Mouse (Mus musculus) hindbrain, embryonic 12.5 days (tissue): ENCODE results near the gene Vav3. TPM values are rescaled to one million over a fixed set of nuclear protein-coding genes. Genes with fewer than 3 reads are reported as not detected.

ENCODE experiments used
- ATAC-seq: fragments of 200-750 bp; cut with Nextera tagmentation; 2 replicates; pipeline ENCODE4 v1.8.0; 2017; ENCODE audit warnings: moderate TSS enrichment; ENCODE audit not compliant: low FRiP score
- H3K27ac ChIP-seq: fragments of 300-500 bp; sonication (generic); 2 replicates; pipeline ENCODE4 v1.5.1; 2016; ENCODE audit warnings: mild to moderate bottlenecking
- H3K27me3 ChIP-seq: fragments of 300-500 bp; sonication (generic); 2 replicates; pipeline ENCODE4 v1.6.1; 2016; ENCODE audit warnings: mild to moderate bottlenecking
- H3K36me3 ChIP-seq: fragments of 300-500 bp; sonication (generic); 2 replicates; pipeline ENCODE4 v1.6.1; 2016; ENCODE audit warnings: mild to moderate bottlenecking
- H3K4me1 ChIP-seq: fragments of 300-500 bp; sonication (generic); 2 replicates; pipeline ENCODE4 v1.6.1; 2016
- H3K4me2 ChIP-seq: fragments of 300-500 bp; sonication (generic); replicated peaks from 2 replicates; pipeline ENCODE4 v1.6.1; 2016; ENCODE audit warnings: mild to moderate bottlenecking
- H3K4me3 ChIP-seq: fragments of 300-500 bp; sonication (generic); 2 replicates; pipeline ENCODE4 v1.5.1; 2016; ENCODE audit warnings: mild to moderate bottlenecking
- H3K9ac ChIP-seq: fragments of 300-500 bp; sonication (generic); 2 replicates; pipeline ENCODE4 v1.6.1; 2016; ENCODE audit warnings: mild to moderate bottlenecking, moderate library complexity
- H3K9me3 ChIP-seq: fragments of 300-500 bp; sonication (generic); replicated peaks from 2 replicates; pipeline ENCODE4 v1.6.1; 2016; ENCODE audit warnings: mild to moderate bottlenecking
- WGBS: fragments of 180-500 bp; shearing (Covaris S2); methylation state at CpG from one replicate; pipeline ENCODE4 v1.1.7; 2016; 5-methylcytosine and 5-hydroxymethylcytosine counted together
- polyA plus RNA-seq: library from polyadenylated mRNA; unstranded; fragments of >200 nt; fragmentation: Nextera tagmentation; extraction: Ambion mirVana; gene quantifications from 2 replicates; pipeline ENCODE4 v1.2.1, GENCODE M21; 2016

Vav3 gene
- polyA plus RNA-seq, 1 experiment from 2014 or later = 24.0 TPM

GRCm38 (mm10) chr3:109636045-109636444, 295.6 kb downstream of the Vav3 start:
- WGBS = 66% methylated on average over 4 of the region's 4 CpGs
- Histone ChIP-seq H3K4me3 (no peak overlapping the region), H3K4me1 (peaks cover 2% of the 10 kb centered on the region; the same call in 1 of the 2 replicates), H3K9me3 (no peaks in the 10 kb centered on the region), H3K9ac (no peak overlapping the region), H3K27me3 (no peaks in the 10 kb centered on the region), H3K36me3 (no peaks in the 10 kb centered on the region), H3K4me2 (no peak overlapping the region), H3K27ac (no peak overlapping the region)
- no peak for ATAC-seq

- Histone ChIP-seq H3K27ac (no peak overlapping the region), H3K9me3 (no peaks in the 10 kb centered on the region), H3K36me3 (no peaks in the 10 kb centered on the region), H3K4me3 (no peak overlapping the region), H3K4me2 (no peak overlapping the region), H3K4me1 (peaks cover 2% of the 10 kb centered on the region; the same call in 1 of the 2 replicates), H3K9ac (no peak overlapping the region), H3K27me3 (no peaks in the 10 kb centered on the region)
- no peak for ATAC-seq
- 73% methylated on average over 1 of the region's 1 CpGs for WGBS
These were observed 298.9 kb downstream of the Vav3 start for GRCm38 (mm10) chr3:109639386-109639785.

GRCm38 (mm10) chr3:109640796-109641195, 300.3 kb downstream of the Vav3 start:
- no peak overlapping the region for H3K4me3 ChIP-seq
- no peaks in the 10 kb centered on the region for H3K36me3 ChIP-seq
- H3K4me2 ChIP-seq = no peak overlapping the region
- H3K9me3 ChIP-seq = no peaks in the 10 kb centered on the region
- no peak overlapping the region for H3K9ac ChIP-seq
- no peak overlapping the region for H3K27ac ChIP-seq
- H3K4me1 ChIP-seq = peaks cover 2% of the 10 kb centered on the region; the same call in 1 of the 2 replicates
- ATAC-seq = no peak
- 93% methylated on average over 4 of the region's 4 CpGs for WGBS
- no peaks in the 10 kb centered on the region for H3K27me3 ChIP-seq

- Histone ChIP-seq H3K9me3 (no peaks in the 10 kb centered on the region), H3K27ac (no peak overlapping the region), H3K27me3 (no peaks in the 10 kb centered on the region), H3K9ac (no peak overlapping the region), H3K36me3 (no peaks in the 10 kb centered on the region), H3K4me1 (0 out of 2 replicates have a peak, but pooled peaks cover 2% of the 10 kb centered on the region), H3K4me3 (no peak overlapping the region), H3K4me2 (no peak overlapping the region)
- ATAC-seq = no peak
- 88% methylated on average over 2 of the region's 2 CpGs for WGBS
These were observed 307.8 kb downstream of the Vav3 start for GRCm38 (mm10) chr3:109648242-109648641.

GRCm38 (mm10) chr3:109651479-109651878, 311.0 kb downstream of the Vav3 start:
- 92% methylated on average over 3 of the region's 3 CpGs for WGBS
- ATAC-seq = no peak
- H3K4me3 ChIP-seq = no peak overlapping the region
- no peak overlapping the region for H3K27ac ChIP-seq
- no peaks in the 10 kb centered on the region for H3K36me3 ChIP-seq
- no peak overlapping the region for H3K4me2 ChIP-seq
- 0 out of 2 replicates have a peak, but pooled peaks cover 2% of the 10 kb centered on the region for H3K4me1 ChIP-seq
- no peaks in the 10 kb centered on the region for H3K9me3 ChIP-seq
- no peaks in the 10 kb centered on the region for H3K27me3 ChIP-seq
- H3K9ac ChIP-seq = no peak overlapping the region

- Histone ChIP-seq H3K4me3 (no peak overlapping the region), H3K4me2 (no peak overlapping the region), H3K4me1 (0 out of 2 replicates have a peak, but pooled peaks cover 2% of the 10 kb centered on the region), H3K36me3 (no peaks in the 10 kb centered on the region), H3K9me3 (no peaks in the 10 kb centered on the region), H3K27ac (no peak overlapping the region), H3K27me3 (no peaks in the 10 kb centered on the region), H3K9ac (no peak overlapping the region)
- ATAC-seq = 0 out of 2 replicates have a peak, but pooled peaks have one; percentile 76
- WGBS = 55% methylated on average over 12 of the region's 12 CpGs
These were observed 312.6 kb downstream of the Vav3 start for GRCm38 (mm10) chr3:109652860-109653631.

GRCm38 (mm10) chr3:109654386-109654785, 313.9 kb downstream of the Vav3 start:
- no peak for ATAC-seq
- 95% methylated on average over 4 of the region's 4 CpGs for WGBS
- Histone ChIP-seq H3K27ac (no peak overlapping the region), H3K9ac (no peak overlapping the region), H3K9me3 (no peaks in the 10 kb centered on the region), H3K36me3 (no peaks in the 10 kb centered on the region), H3K4me3 (no peak overlapping the region), H3K4me2 (no peak overlapping the region), H3K4me1 (0 out of 2 replicates have a peak, but pooled peaks cover 2% of the 10 kb centered on the region), H3K27me3 (no peaks in the 10 kb centered on the region)

- no peak overlapping the region for H3K27ac ChIP-seq
- H3K36me3 ChIP-seq = no peaks in the 10 kb centered on the region
- no peaks in the 10 kb centered on the region for H3K9me3 ChIP-seq
- H3K4me3 ChIP-seq = no peak overlapping the region
- no peak overlapping the region for H3K4me2 ChIP-seq
- no peak for ATAC-seq
- no peak overlapping the region for H3K9ac ChIP-seq
- no peaks in the 10 kb centered on the region for H3K4me1 ChIP-seq
- 92% methylated on average over 4 of the region's 4 CpGs for WGBS
- no peaks in the 10 kb centered on the region for H3K27me3 ChIP-seq
These were observed 331.3 kb downstream of the Vav3 start for GRCm38 (mm10) chr3:109671716-109672115.

- Histone ChIP-seq H3K36me3 (no peaks in the 10 kb centered on the region), H3K9me3 (no peaks in the 10 kb centered on the region), H3K4me3 (no peak overlapping the region), H3K4me2 (no peak overlapping the region), H3K4me1 (no peaks in the 10 kb centered on the region), H3K9ac (no peak overlapping the region), H3K27ac (no peak overlapping the region), H3K27me3 (no peaks in the 10 kb centered on the region)
- WGBS = 93% methylated on average over 1 of the region's 1 CpGs
- ATAC-seq = no peak
These were observed 332.5 kb downstream of the Vav3 start for GRCm38 (mm10) chr3:109672925-109673324.

GRCm38 (mm10) chr3:109680281-109680680, 339.8 kb downstream of the Vav3 start:
- no peak for ATAC-seq
- WGBS = 86% methylated on average over 2 of the region's 2 CpGs
- H3K36me3 ChIP-seq = no peaks in the 10 kb centered on the region
- H3K4me2 ChIP-seq = no peak overlapping the region
- H3K27ac ChIP-seq = no peak overlapping the region
- no peaks in the 10 kb centered on the region for H3K27me3 ChIP-seq
- H3K9me3 ChIP-seq = no peaks in the 10 kb centered on the region
- no peak overlapping the region for H3K9ac ChIP-seq
- H3K4me3 ChIP-seq = no peak overlapping the region
- no peaks in the 10 kb centered on the region for H3K4me1 ChIP-seq

GRCm38 (mm10) chr3:109681863-109682262, 341.4 kb downstream of the Vav3 start:
- no peak overlapping the region for H3K9ac ChIP-seq
- whole genome bisulfite sequencing = 79% methylated on average over 5 of the region's 5 CpGs
- no peak overlapping the region for H3K4me3 ChIP-seq
- no peak overlapping the region for H3K4me2 ChIP-seq
- H3K4me1 ChIP-seq = no peaks in the 10 kb centered on the region
- no peaks in the 10 kb centered on the region for H3K27me3 ChIP-seq
- H3K9me3 ChIP-seq = no peaks in the 10 kb centered on the region
- no peaks in the 10 kb centered on the region for H3K36me3 ChIP-seq
- no peak overlapping the region for H3K27ac ChIP-seq
- ATAC-seq = no peak

- H3K4me3 ChIP-seq = no peak overlapping the region
- H3K27me3 ChIP-seq = no peaks in the 10 kb centered on the region
- WGBS = 70% methylated on average over 5 of the region's 5 CpGs
- no peaks in the 10 kb centered on the region for H3K9me3 ChIP-seq
- no peak for ATAC-seq
- H3K9ac ChIP-seq = no peak overlapping the region
- no peaks in the 10 kb centered on the region for H3K36me3 ChIP-seq
- H3K4me1 ChIP-seq = no peaks in the 10 kb centered on the region
- no peak overlapping the region for H3K27ac ChIP-seq
- no peak overlapping the region for H3K4me2 ChIP-seq
These were observed 343.3 kb downstream of the Vav3 start for GRCm38 (mm10) chr3:109683608-109684295.
